Mouse (Mus musculus) erythroblast, embryonic 14.5 days (primary cell): ENCODE measurements at regions not wholly inside any gene's neighbourhood (a gene's known extent, or its start where the extent isn't known, plus 50 kb on each side); places are given as distances from the start of the nearest gene placed in this dataset.

ENCODE experiments used
- H3K27me3 ChIP-seq: 2 replicates; pipeline ENCODE4 v1.6.1; 2012; ENCODE audit warnings: inconsistent platforms; ENCODE audit not compliant: control insufficient read depth
- H3K36me3 ChIP-seq: 2 replicates; pipeline ENCODE4 v1.6.1; 2012; ENCODE audit warnings: mild to moderate bottlenecking, inconsistent platforms; ENCODE audit not compliant: control insufficient read depth
- H3K4me1 ChIP-seq: 2 replicates; pipeline ENCODE4 v1.6.1; 2012; ENCODE audit warnings: inconsistent platforms; ENCODE audit not compliant: control insufficient read depth
- H3K4me3 ChIP-seq: replicated peaks from 2 replicates; pipeline ENCODE3; 2012; ENCODE audit warnings: moderate library complexity, mild to moderate bottlenecking, inconsistent platforms
- H3K9me3 ChIP-seq: 2 replicates; pipeline ENCODE4 v1.6.1; 2012; ENCODE audit warnings: low read length, inconsistent platforms, mixed read lengths; ENCODE audit not compliant: control insufficient read depth
- GATA1 ChIP-seq: IDR thresholded peaks from 2 replicates; pipeline ENCODE4 v1.6.1; 2012; ENCODE audit warnings: low read length, inconsistent platforms, mixed read lengths
- TAL1 ChIP-seq: IDR thresholded peaks from 3 replicates; pipeline ENCODE4 v1.6.1; 2012; ENCODE audit warnings: low read length, inconsistent platforms, mixed read lengths

- Histone ChIP-seq H3K4me3 (no peak overlapping the region), H3K27me3 (no peaks in the 10 kb centered on the region), H3K36me3 (no peaks in the 10 kb centered on the region), H3K9me3 (no peaks in the 10 kb centered on the region; the same call in 1 of the 2 replicates), H3K4me1 (no peaks in the 10 kb centered on the region)
- TF ChIP-seq GATA1 = no peak
- no peak for TF ChIP-seq TAL1
Observed at GRCm38 (mm10) chr3:21484052-21484451, 592.4 kb upstream of the Tbl1xr1 start.

- no peak overlapping the region for H3K4me3 ChIP-seq
- H3K36me3 ChIP-seq = no peaks in the 10 kb centered on the region
- TF ChIP-seq GATA1 (no peak), TAL1 (no peak)
- no peaks in the 10 kb centered on the region for H3K4me1 ChIP-seq
- H3K9me3 ChIP-seq = no peaks in the 10 kb centered on the region; the same call in 1 of the 2 replicates
- no peaks in the 10 kb centered on the region for H3K27me3 ChIP-seq
Observed at GRCm38 (mm10) chr3:21485454-21485853, 591.0 kb upstream of the Tbl1xr1 start.

GRCm38 (mm10) chr3:21489547-21489946 is 586.9 kb upstream of the Tbl1xr1 start:
- no peaks in the 10 kb centered on the region for H3K27me3 ChIP-seq
- TF ChIP-seq GATA1 (no peak), TAL1 (no peak)
- no peak overlapping the region for H3K4me3 ChIP-seq
- no peaks in the 10 kb centered on the region for H3K36me3 ChIP-seq
- no peaks in the 10 kb centered on the region for H3K4me1 ChIP-seq
- no peaks in the 10 kb centered on the region; the same call in 1 of the 2 replicates for H3K9me3 ChIP-seq

- TF ChIP-seq GATA1 (no peak), TAL1 (no peak)
Observed at GRCm38 (mm10) chr3:21492413-21492812, 584.0 kb upstream of the Tbl1xr1 start.

GRCm38 (mm10) chr3:21493384-21493783 is 583.1 kb upstream of the Tbl1xr1 start:
- no peaks in the 10 kb centered on the region; the same call in 1 of the 2 replicates for H3K9me3 ChIP-seq
- no peaks in the 10 kb centered on the region for H3K4me1 ChIP-seq
- no peaks in the 10 kb centered on the region for H3K36me3 ChIP-seq
- TF ChIP-seq TAL1 = no peak
- no peak for TF ChIP-seq GATA1
- no peaks in the 10 kb centered on the region for H3K27me3 ChIP-seq
- no peak overlapping the region for H3K4me3 ChIP-seq

More at GRCm38 (mm10) chr3:21492413-21492812, 584.0 kb upstream of the Tbl1xr1 start:
- Histone ChIP-seq H3K36me3 (no peaks in the 10 kb centered on the region), H3K4me3 (no peak overlapping the region), H3K9me3 (no peaks in the 10 kb centered on the region; the same call in 1 of the 2 replicates), H3K27me3 (no peaks in the 10 kb centered on the region), H3K4me1 (no peaks in the 10 kb centered on the region)

- no peaks in the 10 kb centered on the region for H3K36me3 ChIP-seq
- no peaks in the 10 kb centered on the region for H3K27me3 ChIP-seq
- no peak overlapping the region for H3K4me3 ChIP-seq
- no peaks in the 10 kb centered on the region for H3K4me1 ChIP-seq
- H3K9me3 ChIP-seq = no peaks in the 10 kb centered on the region
- TF ChIP-seq GATA1 = no peak
- TF ChIP-seq TAL1 = no peak
Observed at GRCm38 (mm10) chr3:21494904-21495303, 581.5 kb upstream of the Tbl1xr1 start.

GRCm38 (mm10) chr3:21495651-21496050 is 580.8 kb upstream of the Tbl1xr1 start:
- no peaks in the 10 kb centered on the region for H3K9me3 ChIP-seq
- H3K27me3 ChIP-seq = no peaks in the 10 kb centered on the region
- H3K36me3 ChIP-seq = no peaks in the 10 kb centered on the region
- H3K4me1 ChIP-seq = no peaks in the 10 kb centered on the region
- H3K4me3 ChIP-seq = no peak overlapping the region
- TF ChIP-seq TAL1 (no peak), GATA1 (no peak)

GRCm38 (mm10) chr3:21496166-21496565 is 580.3 kb upstream of the Tbl1xr1 start:
- H3K9me3 ChIP-seq = no peaks in the 10 kb centered on the region
- H3K4me3 ChIP-seq = no peak overlapping the region
- TF ChIP-seq TAL1 (no peak), GATA1 (no peak)
- H3K27me3 ChIP-seq = no peaks in the 10 kb centered on the region
- no peaks in the 10 kb centered on the region for H3K36me3 ChIP-seq
- H3K4me1 ChIP-seq = no peaks in the 10 kb centered on the region

- H3K36me3 ChIP-seq = no peaks in the 10 kb centered on the region
- no peaks in the 10 kb centered on the region for H3K9me3 ChIP-seq
- no peaks in the 10 kb centered on the region for H3K4me1 ChIP-seq
- H3K4me3 ChIP-seq = no peak overlapping the region
- TF ChIP-seq TAL1 (no peak), GATA1 (no peak)
- H3K27me3 ChIP-seq = no peaks in the 10 kb centered on the region
Observed at GRCm38 (mm10) chr3:21497011-21497410, 579.4 kb upstream of the Tbl1xr1 start.

GRCm38 (mm10) chr3:21507655-21508054 is 568.8 kb upstream of the Tbl1xr1 start:
- H3K9me3 ChIP-seq = peaks cover 38% of the 10 kb centered on the region
- no peaks in the 10 kb centered on the region for H3K4me1 ChIP-seq

More at GRCm38 (mm10) chr3:21507655-21508054, 568.8 kb upstream of the Tbl1xr1 start:
- Histone ChIP-seq H3K36me3 (no peaks in the 10 kb centered on the region), H3K27me3 (no peaks in the 10 kb centered on the region), H3K4me3 (no peak overlapping the region)
- TF ChIP-seq TAL1 (no peak), GATA1 (no peak)
